ENCODE assay signal across 8 mouse cellular contexts in the genomic region with DNA sequence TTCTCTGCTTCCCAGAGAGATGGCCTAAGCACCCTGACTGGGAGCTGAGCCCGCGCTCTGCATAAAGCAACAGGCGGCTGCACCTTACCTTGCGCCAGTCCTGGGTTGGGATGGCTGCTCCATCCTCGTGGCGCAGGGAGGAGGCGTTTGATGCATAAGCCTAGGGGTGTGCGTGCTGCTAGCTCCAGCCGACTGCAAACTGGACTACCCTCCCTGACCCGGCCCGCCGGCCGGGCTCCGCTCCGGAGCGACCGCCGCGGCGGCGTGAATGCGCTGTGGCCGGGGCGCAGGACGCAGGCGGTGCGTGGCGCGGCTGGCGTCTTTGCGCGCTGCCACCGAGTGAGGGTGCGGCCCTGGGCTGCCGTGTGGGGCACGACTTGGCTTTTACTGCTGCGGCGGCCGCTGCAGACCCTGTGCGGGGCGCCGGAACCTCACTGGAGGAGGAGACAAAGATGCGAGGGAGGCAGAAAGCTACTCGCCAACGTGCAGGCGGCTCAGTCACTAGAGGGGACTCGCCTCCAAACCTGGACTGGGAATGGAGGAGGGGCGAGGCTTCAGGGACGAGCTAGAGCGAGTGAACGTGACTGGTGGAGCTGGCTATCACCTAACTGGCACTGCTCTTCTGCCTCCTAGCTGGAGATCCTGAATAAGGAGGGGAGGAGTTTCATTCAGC. TPM values are rescaled to one million over a fixed set of nuclear protein-coding genes. Genes with fewer than 3 reads are reported as not detected.
DNase-seq lines count a peak whose midpoint lies in the region; ATAC-seq and TF ChIP-seq lines count a peak whose summit lies in the region.

A gene (minus strand): TSS at position 503 of the 673 bp plus-strand sequence.

- no peaks in the 10 kb centered on the region for H3K36me3 ChIP-seq in intestine, embryonic 16.5 days (ENCODE audit: control insufficient read depth, insufficient read depth, low read length)
- no peaks in the 10 kb centered on the region for H3K36me3 ChIP-seq in midbrain, embryonic 15.5 days (replicated peaks)

- H3K27me3 ChIP-seq in intestine, embryonic 16.5 days (replicated peaks; ENCODE audit: control insufficient read depth, insufficient read depth, low read length) = 0 out of 2 replicates have a peak, but pooled peaks cover 3% of the 10 kb centered on the region
- no peaks in the 10 kb centered on the region for H3K27me3 ChIP-seq in midbrain, embryonic 15.5 days (replicated peaks)

- peak; percentile 83 for TF ChIP-seq POLR2A in cortical plate, adult 2 months (IDR thresholded peaks at IDR 0.05; ENCODE audit: extremely low read depth, insufficient read depth, low read length)

- WGBS in intestine, embryonic 16.5 days = under 1% methylated on average over 51 of the region's 51 CpGs
- under 1% methylated on average over 50 of the region's 51 CpGs for WGBS in midbrain, embryonic 15.5 days

- H3K9me3 ChIP-seq in intestine, embryonic 16.5 days (ENCODE audit: control insufficient read depth, low read length) = no peaks in the 10 kb centered on the region
- H3K9me3 ChIP-seq in midbrain, embryonic 15.5 days = no peaks in the 10 kb centered on the region

- peaks cover 2% of the 10 kb centered on the region; the same call in 1 of the 2 replicates for H3K4me1 ChIP-seq in cortical plate, adult 2 months (ENCODE audit: control insufficient read depth, insufficient read depth, low read length)
- peaks cover 14% of the 10 kb centered on the region; the same call in 1 of the 2 replicates for H3K4me1 ChIP-seq in intestine, embryonic 16.5 days (ENCODE audit: control insufficient read depth, insufficient read depth, low read length)
- H3K4me1 ChIP-seq in midbrain, embryonic 15.5 days = 0 out of 2 replicates have a peak, but pooled peaks cover 9% of the 10 kb centered on the region

- H3K9ac ChIP-seq in intestine, embryonic 16.5 days (ENCODE audit: low read depth, low read length) = peak within 1 kb of the TSS; percentile 68
- peak within 1 kb of the TSS; percentile 64 for H3K9ac ChIP-seq in midbrain, embryonic 15.5 days

- DNase-seq in gastrocnemius, adult 2 months = peak; percentile 29
- DNase-seq in gastrocnemius, adult 18-20 months (ENCODE audit: low spot score) = no peak
- peak; percentile 7 to 16 for DNase-seq in gastrocnemius, postnatal 36 days
- peak; percentile 73 to 85 for DNase-seq in left cerebral cortex, postnatal 25 days (ENCODE audit: low spot score in 2 of 2)
- DNase-seq in thymus, postnatal 4 days = peak; percentile 49

- peak; percentile 88 for ATAC-seq in intestine, embryonic 16.5 days
- ATAC-seq in midbrain, embryonic 15.5 days (replicated peaks) = peak; percentile 96

- intact Hi-C loops in gastrocnemius, adult 2 months (cut with DNase I) = no loop called here
- intact Hi-C loops in gastrocnemius, postnatal 36 days (cut with DNase I) = no loop called here
- intact Hi-C loops in left cerebral cortex, postnatal 25 days (cut with DNase I) = loop anchor here (2.0 kb wide), 1 partner anchor 28 kb away; no protein-coding TSS in a partner anchor

- H3K27ac ChIP-seq in gastrocnemius, adult 2 months = peak within 1 kb of the TSS; percentile 70
- H3K27ac ChIP-seq in cortical plate, adult 2 months (ENCODE audit: insufficient read depth, low read length) = peak within 1 kb of the TSS; percentile 79; the same call in 1 of the 2 replicates
- no peak within 1 kb of the TSS for H3K27ac ChIP-seq in intestine, embryonic 16.5 days (ENCODE audit: low read length)
- peak within 1 kb of the TSS; percentile 85 for H3K27ac ChIP-seq in midbrain, embryonic 15.5 days

- peak within 1 kb of the TSS; percentile 96 for H3K4me2 ChIP-seq in intestine, embryonic 16.5 days (ENCODE audit: low read depth, low read length)
- peak within 1 kb of the TSS; percentile 87 for H3K4me2 ChIP-seq in midbrain, embryonic 15.5 days

- TF ChIP-seq CTCF in gastrocnemius, adult 2 months (IDR thresholded peaks at IDR 0.05) = no peak
- no peak; the same call in 1 of the 2 replicates for TF ChIP-seq CTCF in cortical plate, adult 2 months (IDR thresholded peaks at IDR 0.05; ENCODE audit: extremely low read depth, insufficient read depth, low read length)

- H3K4me3 ChIP-seq in gastrocnemius, adult 2 months = peak within 1 kb of the TSS; percentile 76
- peak within 1 kb of the TSS; percentile 65 for H3K4me3 ChIP-seq in cortical plate, adult 2 months (ENCODE audit: insufficient read depth, low read length)
- H3K4me3 ChIP-seq in intestine, embryonic 16.5 days (ENCODE audit: low read length) = peak within 1 kb of the TSS; percentile 65
- H3K4me3 ChIP-seq in midbrain, embryonic 15.5 days = peak within 1 kb of the TSS; percentile 72

RNA-seq across cellular contexts. Expression of the gene that starts here (rescaled TPM):
- total RNA-seq in gastrocnemius, adult 2 months (2021) = 1 to 10 TPM; 1.9 to 3.3 TPM
- 1 to 10 TPM; 1.1 to 1.4 TPM for total RNA-seq in gastrocnemius, adult 18-20 months (2021)
- 21.2 and 21.3 TPM in 2 replicates for polyA plus RNA-seq in cortical plate, adult 2 months (2012; rRNA removed)
- 1 to 10 TPM; 1.8 to 2.0 TPM for total RNA-seq in gastrocnemius, postnatal 36 days (2021)
- polyA plus RNA-seq in intestine, embryonic 16.5 days (2015; fragmentation: Nextera tagmentation; extraction: Ambion mirVana) = 2.2 and 3.3 TPM in 2 replicates
- total RNA-seq in left cerebral cortex, postnatal 25 days (2021) = 10 to 100 TPM; 21.3 to 23.2 TPM
- polyA plus RNA-seq in midbrain, embryonic 15.5 days (2015; fragmentation: Nextera tagmentation; extraction: Ambion mirVana) = 23.6 and 25.5 TPM in 2 replicates

Comparison
In these comparisons a context has a peak if more than half of its experiments do, and no peak if none do; other contexts are left out.
1. RNA of the gene that starts here (total RNA-seq): 21.3 to 23.2 TPM in left cerebral cortex, postnatal 25 days; 1.9 to 3.3 TPM in gastrocnemius, adult 2 months, 1.8 to 2.0 TPM in gastrocnemius, postnatal 36 days and 1.1 to 1.4 TPM in gastrocnemius, adult 18-20 months; every median in the first group is over 4 times any median in the second.
2. Peak in every context shown above with its lines, with median percentiles within 50 percentile points of each other: H3K4me3 ChIP-seq.